Mouse (Mus musculus) intestine, embryonic 15.5 days (tissue): ENCODE data around the gene Srrm2. TPM values are rescaled to one million over a fixed set of nuclear protein-coding genes. Genes with fewer than 3 reads are reported as not detected.

Source experiments
- ATAC-seq: fragments of 200-750 bp; cut with Nextera tagmentation; 2 replicates; pipeline ENCODE4 v1.8.0; 2017; ENCODE audit warnings: moderate TSS enrichment, moderate library complexity
- H3K27ac ChIP-seq: fragments of 300-500 bp; sonication (generic); 2 replicates; pipeline ENCODE4 v1.5.1; 2015; ENCODE audit warnings: mild to moderate bottlenecking, inconsistent platforms
- H3K27me3 ChIP-seq: fragments of 300-500 bp; sonication (generic); replicated peaks from 2 replicates; pipeline ENCODE4 v1.6.1; 2015; ENCODE audit warnings: inconsistent platforms
- H3K36me3 ChIP-seq: fragments of 300-500 bp; sonication (generic); 2 replicates; pipeline ENCODE4 v1.6.1; 2015; ENCODE audit warnings: inconsistent platforms
- H3K4me1 ChIP-seq: fragments of 300-500 bp; sonication (generic); replicated peaks from 2 replicates; pipeline ENCODE4 v1.6.1; 2015; ENCODE audit warnings: inconsistent platforms
- H3K4me2 ChIP-seq: fragments of 300-500 bp; sonication (generic); replicated peaks from 2 replicates; pipeline ENCODE4 v1.6.1; 2015; ENCODE audit warnings: mild to moderate bottlenecking, inconsistent platforms
- H3K4me3 ChIP-seq: fragments of 300-500 bp; sonication (generic); replicated peaks from 2 replicates; pipeline ENCODE4 v1.5.1; 2015; ENCODE audit warnings: inconsistent platforms
- H3K9ac ChIP-seq: fragments of 300-500 bp; sonication (generic); 2 replicates; pipeline ENCODE4 v1.6.1; 2015; ENCODE audit warnings: inconsistent platforms
- H3K9me3 ChIP-seq: fragments of 300-500 bp; sonication (generic); 2 replicates; pipeline ENCODE4 v1.6.1; 2016; ENCODE audit warnings: inconsistent platforms
- WGBS: fragments of 180-500 bp; shearing (Covaris S2); methylation state at CpG from one replicate; pipeline ENCODE4 v1.1.7; 2015; 5-methylcytosine and 5-hydroxymethylcytosine counted together
- polyA plus RNA-seq: library from polyadenylated mRNA; unstranded; fragments of >200 nt; fragmentation: Nextera tagmentation; extraction: Ambion mirVana; gene quantifications from 2 replicates; pipeline ENCODE4 v1.2.1, GENCODE M21; 2015

Srrm2 gene
- polyA plus RNA-seq, 1 experiment from 2014 or later, result 435 TPM

DNA sequence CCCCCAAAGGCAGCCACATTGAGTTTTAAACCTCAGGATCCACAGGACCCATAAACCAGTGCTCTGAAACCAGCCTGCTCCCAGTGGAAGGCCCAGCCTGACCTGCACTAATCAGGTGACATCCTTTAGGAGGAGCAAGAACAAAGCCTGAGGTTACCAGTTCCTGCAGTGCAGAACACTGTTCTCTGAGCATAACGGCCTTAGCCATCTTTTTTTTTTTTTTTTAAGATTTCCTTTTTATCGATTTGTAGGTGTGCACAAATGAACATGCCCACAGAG lies 686 bp downstream of the Srrm2 start:
- WGBS, result 61% methylated on average over 2 of the region's 2 CpGs
- Histone ChIP-seq H3K4me2 (peak overlapping the region; percentile 89), H3K9ac (peak overlapping the region; percentile 79; the same call in 1 of the 2 replicates), H3K9me3 (no peaks in the 10 kb centered on the region), H3K36me3 (no peaks in the 10 kb centered on the region), H3K4me3 (peak overlapping the region; percentile 45), H3K27ac (peak overlapping the region; percentile 82), H3K4me1 (peaks cover 16% of the 10 kb centered on the region; the same call in 1 of the 2 replicates), H3K27me3 (no peaks in the 10 kb centered on the region)
- ATAC-seq, result peak; percentile 21; the same call in 1 of the 2 replicates

DNA sequence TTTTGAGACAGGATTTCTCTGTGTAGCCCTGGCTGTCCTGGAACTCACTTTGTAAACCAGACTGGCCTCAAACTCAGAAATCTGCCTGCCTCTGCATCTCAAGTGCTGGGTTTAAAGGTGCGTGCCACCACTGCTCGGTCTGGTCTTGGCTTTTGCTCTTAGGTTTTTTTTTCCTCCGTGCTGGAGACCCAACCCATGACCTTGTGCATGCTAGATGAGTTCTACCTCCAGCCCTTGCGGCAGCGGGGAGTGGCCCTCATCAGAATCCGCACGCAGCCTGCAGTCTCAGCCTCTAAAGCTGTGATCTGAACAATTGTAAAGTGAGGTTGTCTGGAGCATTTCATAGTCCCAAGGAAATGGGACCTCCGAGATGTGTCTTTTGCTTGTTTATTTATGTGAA lies 5.0 kb downstream of the Srrm2 start:
- Histone ChIP-seq H3K4me1 (peaks cover 7% of the 10 kb centered on the region; the same call in 1 of the 2 replicates), H3K36me3 (no peaks in the 10 kb centered on the region), H3K9ac (no peak overlapping the region), H3K4me2 (no peak overlapping the region), H3K9me3 (no peaks in the 10 kb centered on the region), H3K27me3 (no peaks in the 10 kb centered on the region), H3K4me3 (no peak overlapping the region), H3K27ac (no peak overlapping the region)
- 88% methylated on average over 8 of the region's 8 CpGs for WGBS
- ATAC-seq, result no peak

DNA sequence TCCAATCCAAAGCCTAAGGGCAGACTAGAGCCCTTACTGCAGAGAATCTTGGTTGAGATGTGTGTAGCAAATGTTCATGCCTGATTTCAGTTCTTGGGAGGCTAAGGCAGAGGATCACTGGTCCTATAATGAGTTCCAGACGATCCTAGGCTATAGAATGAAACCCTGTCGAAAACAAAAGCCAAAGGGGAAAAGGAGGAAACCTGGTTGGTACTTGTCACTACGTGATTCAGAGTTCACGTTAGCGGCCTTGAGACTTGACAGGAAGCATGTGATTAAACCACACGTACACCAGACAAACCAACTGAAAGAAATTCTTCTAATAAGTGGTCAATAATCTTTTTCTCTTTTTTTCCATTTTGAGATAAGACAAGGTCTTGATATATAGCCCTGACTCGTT lies 7.0 kb downstream of the Srrm2 start:
- no peak overlapping the region for H3K9ac ChIP-seq
- no peak for ATAC-seq
- no peaks in the 10 kb centered on the region for H3K4me1 ChIP-seq
- H3K4me3 ChIP-seq, result no peak overlapping the region
- H3K9me3 ChIP-seq, result no peaks in the 10 kb centered on the region
- H3K27me3 ChIP-seq, result no peaks in the 10 kb centered on the region
- H3K36me3 ChIP-seq, result no peaks in the 10 kb centered on the region
- no peak overlapping the region for H3K27ac ChIP-seq
- WGBS, result 73% methylated on average over 7 of the region's 7 CpGs
- H3K4me2 ChIP-seq, result no peak overlapping the region

DNA sequence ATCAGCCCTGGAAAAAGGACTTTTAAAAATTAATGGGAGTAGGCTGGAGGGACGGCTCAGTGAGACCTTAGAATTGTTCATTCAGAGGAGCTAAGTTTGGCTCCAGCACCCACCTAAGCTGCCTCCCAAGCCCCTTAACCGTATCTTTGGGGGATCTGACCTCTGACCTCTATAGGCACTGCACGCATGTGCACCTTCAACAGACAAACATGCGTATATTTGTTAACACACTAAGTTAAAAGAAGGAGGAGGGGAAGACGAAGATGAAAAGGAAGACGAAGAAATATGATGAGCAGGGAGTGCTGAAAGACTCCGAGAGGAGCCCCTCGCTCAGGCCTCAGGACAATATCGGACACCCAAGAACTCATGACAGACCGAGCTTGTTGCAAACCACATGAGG lies 11.3 kb downstream of the Srrm2 start:
- Histone ChIP-seq H3K4me3 (no peak overlapping the region), H3K36me3 (no peaks in the 10 kb centered on the region), H3K27ac (no peak overlapping the region), H3K9me3 (no peaks in the 10 kb centered on the region), H3K27me3 (no peaks in the 10 kb centered on the region), H3K4me1 (peaks cover 11% of the 10 kb centered on the region), H3K4me2 (no peak overlapping the region), H3K9ac (no peak overlapping the region)
- 92% methylated on average over 10 of the region's 10 CpGs for WGBS
- ATAC-seq, result no peak

DNA sequence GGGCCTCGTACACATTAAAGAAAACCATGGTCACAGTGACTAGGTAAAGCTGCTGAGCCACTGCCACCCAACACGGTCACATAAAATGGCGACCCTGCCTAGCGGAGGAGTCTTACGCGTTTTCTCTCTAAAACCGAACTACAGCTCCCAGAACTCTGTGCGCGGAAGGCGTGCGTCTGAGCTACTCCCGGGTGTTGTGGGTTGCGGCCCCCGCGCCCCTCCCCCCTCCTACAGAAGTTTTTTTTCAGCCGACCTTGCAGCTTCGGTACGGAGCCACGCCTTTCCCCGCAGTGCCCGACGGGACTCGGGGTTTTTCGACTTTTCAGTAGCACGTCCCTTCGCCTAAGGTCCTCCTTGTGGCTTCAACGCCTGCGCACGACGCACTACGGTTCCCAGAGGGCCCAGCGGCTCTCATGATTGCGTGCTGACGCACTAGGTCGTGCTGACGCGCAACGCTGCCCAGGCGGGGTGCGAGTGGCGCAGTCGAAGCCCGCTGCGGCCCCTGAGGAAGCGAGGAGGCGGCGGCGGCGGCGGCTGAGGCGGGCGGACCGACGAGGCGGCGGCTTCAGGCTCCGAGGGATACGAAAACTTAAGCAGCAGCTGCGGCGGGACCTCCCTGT lies 12.5 kb downstream of the Srrm2 start:
- peak overlapping the region; percentile 95 for H3K27ac ChIP-seq

DNA sequence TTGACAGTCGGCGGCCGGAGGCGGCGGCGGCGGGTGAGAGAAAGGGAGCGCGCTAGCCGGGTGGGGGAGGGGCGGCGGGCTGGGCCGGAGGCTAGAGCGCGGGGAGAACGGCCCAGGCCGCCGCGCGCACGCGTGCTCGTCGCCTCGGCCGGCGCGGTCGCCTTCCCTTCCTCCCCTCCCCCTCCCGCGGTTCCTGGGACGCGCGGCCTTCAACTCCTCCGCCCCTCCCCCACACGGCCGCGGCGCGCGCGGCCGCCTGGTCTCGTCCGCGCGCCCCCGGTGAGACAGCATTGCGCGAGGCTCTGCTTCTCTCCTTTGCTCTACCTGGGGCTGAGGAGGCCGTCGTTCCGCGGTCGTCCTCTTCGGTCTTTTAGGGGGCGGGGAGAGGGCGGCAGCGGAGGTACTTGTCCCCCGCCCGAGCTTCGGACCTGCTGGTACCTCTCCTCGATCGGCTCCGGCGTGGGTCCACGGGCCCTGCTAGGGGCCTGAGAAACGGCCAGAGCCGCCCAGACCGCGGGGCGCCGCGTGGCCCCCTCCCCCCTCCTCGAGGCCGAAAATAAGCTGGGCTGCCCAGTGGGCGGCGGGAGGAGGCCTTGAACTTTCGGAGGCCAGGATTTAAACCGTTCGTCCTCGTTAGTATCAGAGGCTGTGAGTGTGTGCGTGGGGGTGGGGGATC lies 13.2 kb downstream of the Srrm2 start:
- H3K27me3 ChIP-seq, result no peaks in the 10 kb centered on the region
- 0 out of 2 replicates have a peak, but pooled peaks cover 4% of the 10 kb centered on the region for H3K36me3 ChIP-seq
- H3K27ac ChIP-seq, result peak overlapping the region; percentile 95
- peak; percentile 79 for ATAC-seq
- peaks cover 18% of the 10 kb centered on the region for H3K4me1 ChIP-seq
- H3K9me3 ChIP-seq, result no peaks in the 10 kb centered on the region
- WGBS, result under 1% methylated on average over 42 of the region's 83 CpGs
- H3K4me2 ChIP-seq, result peak overlapping the region; percentile 76
- peak overlapping the region; percentile 98 for H3K4me3 ChIP-seq
- peak overlapping the region; percentile 96 for H3K9ac ChIP-seq

More for the DNA sequence above, 12.5 kb downstream of the Srrm2 start:
- Histone ChIP-seq H3K9ac (peak overlapping the region; percentile 96), H3K27me3 (no peaks in the 10 kb centered on the region), H3K4me2 (peak overlapping the region; percentile 76), H3K36me3 (0 out of 2 replicates have a peak, but pooled peaks cover 4% of the 10 kb centered on the region), H3K4me3 (peak overlapping the region; percentile 98), H3K9me3 (no peaks in the 10 kb centered on the region), H3K4me1 (peaks cover 18% of the 10 kb centered on the region)
- peak; percentile 99 for ATAC-seq
- 0% methylated on average over 58 of the region's 60 CpGs for WGBS

DNA sequence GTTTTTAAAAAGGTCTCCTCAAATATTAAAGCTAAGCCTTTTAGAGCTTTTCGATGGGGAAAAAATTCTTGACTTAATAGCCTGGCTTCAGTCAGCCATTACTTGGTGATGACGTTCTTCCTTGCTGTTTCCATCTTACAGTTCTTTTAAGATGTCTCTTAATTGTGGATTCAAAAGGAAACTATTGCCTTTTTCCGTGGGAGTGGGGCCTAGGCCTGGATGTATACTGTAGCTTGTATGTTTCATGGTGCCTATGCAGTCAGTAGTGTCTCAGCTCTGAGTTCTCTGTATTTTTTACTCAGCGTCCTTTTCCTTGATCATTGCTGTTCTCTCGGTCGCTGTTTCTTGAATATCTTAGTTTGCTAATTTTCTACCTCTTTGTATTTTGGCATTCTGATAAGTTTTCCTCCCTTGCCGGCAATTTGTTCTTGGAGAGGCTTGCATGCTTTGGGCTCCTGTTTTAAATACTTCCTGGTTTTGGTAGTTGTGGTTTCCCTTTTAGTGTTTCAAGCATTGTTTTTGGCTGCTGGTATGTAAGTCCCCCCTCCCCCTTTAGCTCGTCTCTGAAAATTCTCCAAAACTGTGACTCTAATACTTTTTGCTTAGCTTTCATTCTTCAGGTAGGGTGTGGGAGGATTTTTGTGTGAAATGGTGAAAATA lies 14.2 kb downstream of the Srrm2 start:
- 2% methylated on average over 8 of the region's 8 CpGs for WGBS
- no peak overlapping the region for H3K27ac ChIP-seq
- peaks cover 12% of the 10 kb centered on the region; the same call in 1 of the 2 replicates for H3K36me3 ChIP-seq
- peak overlapping the region; percentile 96 for H3K9ac ChIP-seq
- peak overlapping the region; percentile 98 for H3K4me3 ChIP-seq
- no peaks in the 10 kb centered on the region for H3K9me3 ChIP-seq
- ATAC-seq, result no peak
- peaks cover 18% of the 10 kb centered on the region for H3K4me1 ChIP-seq
- peak overlapping the region; percentile 76 for H3K4me2 ChIP-seq
- H3K27me3 ChIP-seq, result no peaks in the 10 kb centered on the region

DNA sequence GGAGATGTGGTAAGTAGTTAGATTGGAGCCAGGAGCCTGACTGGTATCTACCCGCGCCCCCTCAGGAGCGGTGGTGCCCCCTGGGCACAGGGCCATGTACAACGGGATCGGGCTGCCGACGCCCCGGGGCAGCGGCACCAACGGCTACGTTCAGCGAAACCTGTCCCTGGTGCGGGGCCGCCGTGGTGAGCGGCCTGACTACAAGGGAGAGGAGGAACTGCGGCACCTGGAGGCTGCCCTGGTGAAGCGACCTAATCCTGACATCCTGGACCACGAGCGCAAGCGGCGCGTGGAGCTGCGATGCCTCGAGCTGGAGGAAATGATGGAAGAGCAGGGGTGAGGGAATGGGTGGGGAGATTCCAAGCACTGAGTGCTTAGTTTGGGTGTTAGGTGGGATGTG lies 16.5 kb downstream of the Srrm2 start:
- WGBS, result 75% methylated on average over 25 of the region's 25 CpGs
- Histone ChIP-seq H3K4me3 (0 out of 2 replicates have a peak overlapping the region, but pooled peaks have one; percentile 9), H3K9me3 (no peaks in the 10 kb centered on the region), H3K27me3 (no peaks in the 10 kb centered on the region), H3K4me2 (peak overlapping the region; percentile 41), H3K27ac (no peak overlapping the region), H3K36me3 (peaks cover 29% of the 10 kb centered on the region), H3K9ac (no peak overlapping the region), H3K4me1 (peaks cover 18% of the 10 kb centered on the region)
- ATAC-seq, result no peak

DNA sequence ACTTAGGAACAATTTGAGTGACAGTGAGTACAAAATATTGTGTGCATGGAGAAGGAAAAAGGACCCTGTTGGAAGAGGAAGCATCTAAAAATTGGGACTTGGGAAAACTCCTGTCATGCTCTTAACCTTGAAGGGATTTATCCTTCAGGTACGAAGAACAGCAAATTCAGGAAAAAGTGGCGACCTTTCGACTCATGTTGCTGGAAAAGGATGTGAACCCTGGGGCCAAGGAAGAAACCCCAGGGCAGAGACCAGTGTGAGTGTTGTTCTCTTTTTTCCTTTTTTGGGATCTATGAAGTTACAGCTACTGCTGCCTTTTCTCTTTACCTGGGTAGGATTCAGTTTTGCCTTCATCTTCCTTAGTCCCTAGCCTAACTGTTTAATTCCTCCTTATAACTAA lies 17.6 kb downstream of the Srrm2 start:
- no peak overlapping the region for H3K9ac ChIP-seq
- no peak overlapping the region for H3K4me2 ChIP-seq
- H3K27me3 ChIP-seq, result no peaks in the 10 kb centered on the region
- H3K27ac ChIP-seq, result no peak overlapping the region
- ATAC-seq, result no peak
- H3K4me3 ChIP-seq, result no peak overlapping the region
- 88% methylated on average over 3 of the region's 3 CpGs for WGBS
- H3K36me3 ChIP-seq, result peaks cover 37% of the 10 kb centered on the region
- no peaks in the 10 kb centered on the region for H3K9me3 ChIP-seq
- peaks cover 18% of the 10 kb centered on the region for H3K4me1 ChIP-seq

DNA sequence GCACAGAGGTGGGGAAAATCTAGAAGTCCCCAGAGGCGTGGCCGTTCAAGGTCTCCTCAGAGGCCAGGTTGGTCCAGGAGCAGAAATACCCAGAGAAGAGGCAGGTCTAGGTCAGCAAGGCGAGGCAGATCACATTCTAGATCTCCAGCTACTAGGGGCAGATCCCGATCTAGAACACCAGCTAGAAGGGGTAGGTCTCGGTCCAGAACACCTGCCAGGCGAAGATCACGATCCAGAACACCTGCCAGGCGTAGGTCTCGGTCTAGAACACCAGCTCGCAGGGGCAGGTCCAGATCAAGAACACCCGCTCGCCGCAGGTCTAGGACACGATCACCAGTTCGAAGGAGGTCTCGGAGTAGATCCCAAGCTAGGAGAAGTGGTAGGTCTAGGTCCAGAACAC lies 25.3 kb downstream of the Srrm2 start:
- no peak overlapping the region for H3K4me2 ChIP-seq
- H3K9me3 ChIP-seq, result peaks cover 5% of the 10 kb centered on the region; the same call in 1 of the 2 replicates
- no peaks in the 10 kb centered on the region for H3K4me1 ChIP-seq
- no peak overlapping the region for H3K27ac ChIP-seq
- H3K36me3 ChIP-seq, result peaks cover 83% of the 10 kb centered on the region
- H3K9ac ChIP-seq, result no peak overlapping the region
- no peaks in the 10 kb centered on the region for H3K27me3 ChIP-seq
- 99% methylated on average over 16 of the region's 16 CpGs for WGBS
- ATAC-seq, result 0 out of 2 replicates have a peak, but pooled peaks have one; percentile 38
- no peak overlapping the region for H3K4me3 ChIP-seq

DNA sequence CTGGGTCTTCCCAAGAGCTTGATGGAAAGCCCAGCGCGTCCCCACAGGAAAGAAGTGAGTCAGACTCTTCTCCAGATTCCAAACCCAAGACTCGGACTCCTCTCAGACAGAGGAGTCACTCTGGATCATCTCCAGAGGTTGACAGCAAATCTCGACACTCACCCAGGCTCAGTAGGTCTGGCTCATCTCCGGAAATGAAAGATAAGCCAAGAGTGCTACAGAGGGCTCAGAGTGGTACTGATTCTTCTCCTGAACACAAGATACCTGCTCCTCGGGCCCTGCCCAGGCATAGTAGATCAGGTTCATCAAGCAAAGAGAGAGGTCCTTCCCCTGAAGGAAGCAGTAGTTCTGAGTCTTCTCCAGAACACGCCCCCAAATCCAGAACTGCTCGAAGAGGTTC lies 28.2 kb downstream of the Srrm2 start:
- Histone ChIP-seq H3K4me1 (no peaks in the 10 kb centered on the region), H3K27ac (no peak overlapping the region), H3K4me3 (no peak overlapping the region), H3K36me3 (peaks cover 93% of the 10 kb centered on the region), H3K9ac (no peak overlapping the region), H3K4me2 (no peak overlapping the region), H3K27me3 (no peaks in the 10 kb centered on the region), H3K9me3 (peaks cover 5% of the 10 kb centered on the region; the same call in 1 of the 2 replicates)
- ATAC-seq, result no peak
- 94% methylated on average over 8 of the region's 8 CpGs for WGBS

DNA sequence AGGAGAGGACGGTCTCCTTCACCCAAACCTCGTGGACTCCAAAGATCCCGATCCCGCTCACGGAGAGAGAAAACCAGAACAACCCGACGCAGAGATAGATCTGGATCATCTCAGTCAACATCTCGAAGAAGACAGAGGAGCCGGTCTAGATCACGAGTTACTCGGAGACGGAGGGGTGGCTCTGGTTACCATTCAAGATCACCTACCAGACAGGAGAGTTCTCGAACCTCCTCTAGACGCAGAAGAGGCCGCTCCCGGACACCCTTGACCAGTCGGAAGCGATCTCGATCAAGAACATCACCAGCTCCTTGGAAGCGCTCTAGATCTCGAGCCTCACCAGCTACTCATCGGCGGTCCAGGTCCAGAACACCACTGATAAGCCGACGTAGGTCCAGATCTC lies 28.9 kb downstream of the Srrm2 start:
- 97% methylated on average over 25 of the region's 25 CpGs for WGBS
- no peaks in the 10 kb centered on the region for H3K4me1 ChIP-seq

More for the DNA sequence above, 28.9 kb downstream of the Srrm2 start:
- peaks cover 5% of the 10 kb centered on the region; the same call in 1 of the 2 replicates for H3K9me3 ChIP-seq
- no peaks in the 10 kb centered on the region for H3K27me3 ChIP-seq
- H3K36me3 ChIP-seq, result peaks cover 93% of the 10 kb centered on the region
- H3K9ac ChIP-seq, result no peak overlapping the region
- ATAC-seq, result no peak
- H3K4me2 ChIP-seq, result no peak overlapping the region
- no peak overlapping the region for H3K27ac ChIP-seq
- H3K4me3 ChIP-seq, result no peak overlapping the region
